Mouse (Mus musculus): ENCODE measurements around the gene Casq2. TPM values are rescaled to one million over a fixed set of nuclear protein-coding genes. Genes with fewer than 3 reads are reported as not detected.

Casq2 gene
- polyA plus RNA-seq, 1 experiment = not detected

DNA sequence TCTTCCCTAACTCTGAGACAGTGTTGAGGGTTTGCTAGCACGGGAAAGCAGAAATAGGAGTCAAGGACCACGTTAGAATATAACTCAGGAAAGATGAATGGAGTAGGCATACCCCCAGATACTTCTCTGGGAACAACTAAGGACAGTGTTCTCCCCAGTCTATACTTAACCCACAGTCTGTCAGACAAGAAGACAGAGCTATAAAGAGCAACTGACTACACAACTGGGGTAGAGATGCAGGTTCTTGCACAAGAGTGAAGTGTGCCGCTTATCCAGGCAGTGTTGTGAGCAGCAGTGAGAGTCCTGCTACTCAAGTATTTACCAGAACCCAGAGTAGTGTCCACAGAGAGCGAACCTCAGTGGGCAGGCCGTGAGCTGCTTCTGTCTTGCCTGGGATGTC, 16.5 kb upstream of the Casq2 start:
- no peaks in the 10 kb centered on the region for H3K27me3 ChIP-seq (ENCODE audit: control insufficient read depth)
- H3K4me3 ChIP-seq (replicated peaks) = no peak overlapping the region
- no peaks in the 10 kb centered on the region for H3K4me1 ChIP-seq (ENCODE audit: control insufficient read depth)
- TF ChIP-seq GATA1 (IDR thresholded peaks at IDR 0.05; ENCODE audit: low read length) = no peak
- no peak for TF ChIP-seq TAL1 (IDR thresholded peaks at IDR 0.05; ENCODE audit: low read length)
- H3K9me3 ChIP-seq (ENCODE audit: control insufficient read depth, low read length) = no peaks in the 10 kb centered on the region
- no peaks in the 10 kb centered on the region for H3K36me3 ChIP-seq (ENCODE audit: control insufficient read depth)

DNA sequence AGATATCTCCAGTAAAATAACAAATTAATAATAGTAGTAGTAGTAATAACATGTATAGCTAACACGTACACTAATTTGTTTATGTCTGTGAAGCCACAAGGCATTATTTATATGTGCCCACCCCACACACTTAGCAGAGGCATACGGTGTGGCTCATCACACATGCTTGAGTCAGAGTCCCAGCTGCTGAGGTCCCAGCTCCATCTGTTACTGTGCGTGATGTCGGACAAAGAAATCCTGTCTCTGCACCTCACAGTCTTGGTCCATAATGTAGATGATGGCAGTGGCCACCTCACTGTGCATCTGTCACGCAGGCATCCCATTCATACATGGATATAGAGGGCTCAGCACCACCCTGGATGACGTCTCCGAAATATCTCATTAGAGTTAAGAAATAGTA, 15.9 kb upstream of the Casq2 start:
- Histone ChIP-seq H3K9me3 (ENCODE audit: control insufficient read depth, low read length) (no peaks in the 10 kb centered on the region), H3K36me3 (ENCODE audit: control insufficient read depth) (no peaks in the 10 kb centered on the region), H3K4me3 (replicated peaks) (no peak overlapping the region), H3K4me1 (ENCODE audit: control insufficient read depth) (no peaks in the 10 kb centered on the region), H3K27me3 (ENCODE audit: control insufficient read depth) (no peaks in the 10 kb centered on the region)
- no peak for TF ChIP-seq GATA1 (IDR thresholded peaks at IDR 0.05; ENCODE audit: low read length)

DNA sequence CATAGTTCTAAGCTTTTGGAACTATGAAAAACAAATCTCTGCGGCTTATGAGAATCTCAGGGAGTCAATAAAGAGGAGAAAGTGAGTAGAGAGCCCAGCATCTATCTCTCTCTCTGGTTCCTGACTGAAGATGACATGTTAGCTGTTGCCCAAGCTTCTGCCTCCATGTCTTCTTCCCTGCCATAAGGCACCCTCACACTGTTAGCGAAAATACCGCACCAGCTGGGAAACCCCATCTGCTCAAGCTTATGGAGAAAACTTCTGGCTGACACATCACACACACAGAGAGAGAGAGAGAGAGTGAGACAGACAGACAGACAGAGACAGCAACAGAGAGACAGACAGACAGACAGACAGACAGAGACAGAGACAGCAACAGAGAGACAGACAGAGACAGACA, 15.2 kb upstream of the Casq2 start:
- no peaks in the 10 kb centered on the region for H3K27me3 ChIP-seq (ENCODE audit: control insufficient read depth)
- H3K9me3 ChIP-seq (ENCODE audit: control insufficient read depth, low read length) = no peaks in the 10 kb centered on the region
- no peaks in the 10 kb centered on the region for H3K4me1 ChIP-seq (ENCODE audit: control insufficient read depth)
- H3K36me3 ChIP-seq (ENCODE audit: control insufficient read depth) = no peaks in the 10 kb centered on the region
- H3K4me3 ChIP-seq (replicated peaks) = no peak overlapping the region
- TF ChIP-seq GATA1 (IDR thresholded peaks at IDR 0.05; ENCODE audit: low read length) (no peak), TAL1 (IDR thresholded peaks at IDR 0.05; ENCODE audit: low read length) (no peak)

DNA sequence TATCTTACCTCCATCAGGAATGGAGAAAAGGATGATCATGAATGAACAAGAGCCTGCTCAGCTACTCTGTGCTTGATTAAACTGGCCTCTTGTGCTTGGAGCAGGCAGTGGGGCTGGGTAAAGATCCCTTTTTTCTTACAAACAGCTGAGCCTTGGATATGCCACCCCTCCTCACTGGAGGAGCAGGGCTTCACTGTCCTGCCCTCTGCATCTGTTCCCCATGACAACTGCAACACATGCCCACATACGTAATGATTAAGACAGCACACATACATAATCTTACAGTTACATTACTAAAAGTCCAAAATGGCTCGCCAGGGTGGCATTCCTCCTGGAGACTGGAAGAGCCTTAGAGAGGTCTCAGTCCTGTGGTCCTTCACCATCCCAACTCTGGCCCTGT, 6.8 kb upstream of the Casq2 start:
- TF ChIP-seq GATA1 (IDR thresholded peaks at IDR 0.05; ENCODE audit: low read length) = no peak
- TF ChIP-seq TAL1 (IDR thresholded peaks at IDR 0.05; ENCODE audit: low read length) = no peak
- Histone ChIP-seq H3K36me3 (ENCODE audit: control insufficient read depth) (no peaks in the 10 kb centered on the region), H3K4me3 (replicated peaks) (no peak overlapping the region), H3K4me1 (ENCODE audit: control insufficient read depth) (no peaks in the 10 kb centered on the region), H3K9me3 (ENCODE audit: control insufficient read depth, low read length) (no peaks in the 10 kb centered on the region), H3K27me3 (ENCODE audit: control insufficient read depth) (peaks cover 2% of the 10 kb centered on the region)

DNA sequence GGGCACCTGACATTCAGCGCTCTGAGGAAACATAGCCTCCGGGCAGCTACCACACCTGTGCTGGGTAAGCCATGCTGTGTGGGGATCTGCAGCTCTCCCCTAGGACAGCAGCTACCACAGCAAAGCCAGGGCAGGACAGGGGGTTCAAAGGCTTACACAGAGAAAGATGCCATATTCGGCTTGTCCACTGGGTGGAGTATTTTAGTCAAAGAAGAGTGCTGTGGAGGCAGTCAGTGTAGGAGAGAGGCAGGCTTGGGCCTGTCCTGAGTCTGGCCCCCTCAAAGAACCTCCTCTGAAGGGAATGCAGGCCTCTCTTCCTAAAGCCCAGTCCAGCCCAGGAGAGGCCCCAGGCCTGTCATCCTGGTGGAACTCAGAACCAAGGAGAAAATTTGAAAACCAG, 4.4 kb upstream of the Casq2 start:
- peaks cover 13% of the 10 kb centered on the region for H3K27me3 ChIP-seq (ENCODE audit: control insufficient read depth)
- no peaks in the 10 kb centered on the region for H3K9me3 ChIP-seq (ENCODE audit: control insufficient read depth, low read length)
- TF ChIP-seq TAL1 (IDR thresholded peaks at IDR 0.05; ENCODE audit: low read length) (no peak), GATA1 (IDR thresholded peaks at IDR 0.05; ENCODE audit: low read length) (no peak)
- H3K36me3 ChIP-seq (ENCODE audit: control insufficient read depth) = no peaks in the 10 kb centered on the region
- no peaks in the 10 kb centered on the region for H3K4me1 ChIP-seq (ENCODE audit: control insufficient read depth)
- no peak overlapping the region for H3K4me3 ChIP-seq (replicated peaks)

DNA sequence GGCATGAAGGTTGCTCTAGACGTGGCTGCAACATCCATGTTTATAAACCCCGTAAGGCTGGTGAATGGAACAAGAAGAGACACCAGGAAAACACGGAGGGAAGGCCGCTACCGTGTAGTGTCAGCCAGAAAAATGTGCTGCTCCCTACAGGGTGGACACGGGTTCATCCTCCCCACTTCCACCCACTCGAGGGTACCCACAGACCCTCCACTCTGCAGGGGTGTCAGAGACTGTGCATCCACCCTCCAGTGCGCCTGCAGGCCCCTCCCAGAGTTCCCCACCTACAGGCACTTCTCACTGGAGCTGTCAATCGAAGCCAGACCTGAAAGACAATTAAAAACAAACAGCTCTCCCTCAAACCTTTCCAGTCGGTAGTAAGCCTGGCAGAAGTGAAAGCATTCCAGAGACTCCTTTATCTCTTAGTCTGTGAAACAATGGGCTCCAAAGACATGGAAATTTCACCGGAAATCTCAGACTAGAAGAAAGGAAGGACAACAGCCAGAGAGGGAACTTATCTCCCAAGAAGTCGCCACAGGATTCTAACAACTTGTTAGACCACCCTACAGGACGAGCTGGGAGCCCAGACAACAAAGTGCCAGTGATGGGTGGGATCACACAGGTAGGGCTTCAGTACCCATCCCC, 2.5 kb upstream of the Casq2 start:
- TF ChIP-seq GATA1 (IDR thresholded peaks at IDR 0.05; ENCODE audit: low read length) (no peak), TAL1 (IDR thresholded peaks at IDR 0.05; ENCODE audit: low read length) (no peak)
- Histone ChIP-seq H3K4me1 (ENCODE audit: control insufficient read depth) (no peaks in the 10 kb centered on the region), H3K4me3 (replicated peaks) (no peak overlapping the region), H3K9me3 (ENCODE audit: control insufficient read depth, low read length) (no peaks in the 10 kb centered on the region), H3K27me3 (ENCODE audit: control insufficient read depth) (peaks cover 13% of the 10 kb centered on the region), H3K36me3 (ENCODE audit: control insufficient read depth) (no peaks in the 10 kb centered on the region)

DNA sequence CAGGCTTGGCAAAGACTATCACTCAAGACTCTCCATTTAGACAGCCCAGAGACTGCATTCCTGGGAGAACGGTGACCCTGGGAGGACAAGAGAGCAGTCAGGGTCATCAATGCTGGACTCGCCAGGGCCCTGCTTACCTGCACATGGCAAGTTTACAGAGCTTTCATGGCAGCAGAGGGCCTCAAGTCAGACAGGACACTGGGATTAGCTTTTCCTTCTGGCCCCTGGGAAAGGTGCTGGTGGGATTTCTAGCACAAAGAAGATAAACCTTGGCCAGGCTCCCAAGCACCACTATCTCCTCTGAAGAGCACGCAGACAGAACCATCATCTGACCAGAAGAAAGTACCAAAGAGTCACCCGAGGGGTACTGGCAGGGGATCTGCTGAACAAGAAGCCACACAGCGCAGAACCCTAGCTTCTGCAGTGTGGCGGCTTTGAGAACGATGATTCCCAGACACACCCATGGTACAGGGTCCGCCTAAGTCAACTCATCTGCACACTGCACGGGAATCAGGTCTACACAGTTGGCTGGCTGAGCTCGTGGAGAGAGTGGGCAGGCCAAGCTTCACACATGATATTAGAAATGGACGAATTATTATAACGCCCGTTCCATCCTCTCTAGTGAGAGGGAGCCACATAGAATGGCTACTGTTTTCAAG, 1.3 kb upstream of the Casq2 start:
- Histone ChIP-seq H3K27me3 (ENCODE audit: control insufficient read depth) (peaks cover 13% of the 10 kb centered on the region), H3K4me1 (ENCODE audit: control insufficient read depth) (no peaks in the 10 kb centered on the region), H3K9me3 (ENCODE audit: control insufficient read depth, low read length) (no peaks in the 10 kb centered on the region), H3K4me3 (replicated peaks) (no peak overlapping the region), H3K36me3 (ENCODE audit: control insufficient read depth) (no peaks in the 10 kb centered on the region)
- TF ChIP-seq TAL1 (IDR thresholded peaks at IDR 0.05; ENCODE audit: low read length) (no peak), GATA1 (IDR thresholded peaks at IDR 0.05; ENCODE audit: low read length) (no peak)

DNA sequence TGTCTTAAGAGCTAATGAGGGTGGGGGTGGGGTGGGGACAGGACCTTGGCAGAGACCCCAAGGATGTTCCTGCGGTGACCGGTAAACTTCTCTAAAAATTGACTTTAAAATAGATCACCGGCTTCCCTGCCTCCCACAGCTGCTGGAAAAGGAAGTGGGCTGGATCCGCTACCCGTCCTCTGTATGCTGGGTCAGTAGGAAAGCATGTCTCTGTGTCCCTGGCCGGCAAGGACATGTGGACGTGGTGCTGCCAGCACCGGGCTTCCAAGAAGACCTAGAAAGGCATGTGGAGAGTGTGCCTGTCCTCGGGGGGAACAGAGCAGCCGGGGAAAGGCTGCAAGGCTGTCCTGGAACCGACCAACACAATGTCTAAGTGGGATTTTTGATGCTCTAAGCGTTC, 496 bp upstream of the Casq2 start:
- H3K27me3 ChIP-seq (ENCODE audit: control insufficient read depth) = peaks cover 13% of the 10 kb centered on the region
- no peaks in the 10 kb centered on the region for H3K4me1 ChIP-seq (ENCODE audit: control insufficient read depth)
- H3K9me3 ChIP-seq (ENCODE audit: control insufficient read depth, low read length) = no peaks in the 10 kb centered on the region
- H3K4me3 ChIP-seq (replicated peaks) = no peak overlapping the region
- H3K36me3 ChIP-seq (ENCODE audit: control insufficient read depth) = no peaks in the 10 kb centered on the region
- no peak for TF ChIP-seq TAL1 (IDR thresholded peaks at IDR 0.05; ENCODE audit: low read length)
- no peak for TF ChIP-seq GATA1 (IDR thresholded peaks at IDR 0.05; ENCODE audit: low read length)

DNA sequence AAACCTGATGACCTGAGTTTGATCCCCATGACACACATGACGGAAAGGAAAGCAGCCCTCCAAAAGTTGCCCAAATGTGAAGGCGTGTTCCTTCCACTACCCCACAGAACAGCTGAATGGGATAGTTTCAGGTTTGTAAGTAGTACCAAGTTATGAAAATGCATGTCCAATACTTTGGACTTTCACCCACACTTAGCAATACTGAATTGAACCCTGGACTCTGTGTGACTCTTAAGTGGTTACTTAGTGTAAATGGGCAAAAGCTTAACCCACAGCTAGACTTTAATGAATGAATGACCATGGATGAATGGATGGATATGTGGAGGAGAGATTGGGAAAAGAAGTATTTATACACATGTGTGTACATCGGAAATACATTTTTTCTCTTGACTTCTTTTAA, 8.6 kb downstream of the Casq2 start:
- H3K9me3 ChIP-seq (ENCODE audit: control insufficient read depth, low read length) = no peaks in the 10 kb centered on the region
- H3K27me3 ChIP-seq (ENCODE audit: control insufficient read depth) = no peaks in the 10 kb centered on the region

More for the DNA sequence above, 8.6 kb downstream of the Casq2 start:
- H3K4me3 ChIP-seq (replicated peaks) = no peak overlapping the region
- H3K36me3 ChIP-seq (ENCODE audit: control insufficient read depth) = no peaks in the 10 kb centered on the region
- TF ChIP-seq GATA1 (IDR thresholded peaks at IDR 0.05; ENCODE audit: low read length) = no peak
- TF ChIP-seq TAL1 (IDR thresholded peaks at IDR 0.05; ENCODE audit: low read length) = no peak
- H3K4me1 ChIP-seq (ENCODE audit: control insufficient read depth) = no peaks in the 10 kb centered on the region
